Mouse (Mus musculus) brown adipose tissue, adult 24 weeks (tissue): ENCODE data around the gene Dpagt1. TPM values are rescaled to one million over a fixed set of nuclear protein-coding genes. Genes with fewer than 3 reads are reported as not detected.
A peak's percentile ranks its signal among the peaks of the same experiment; 100 is the strongest.
"Not testable (repeated sequence)": the region's sequence is repeated elsewhere in the genome, so short reads cannot be mapped to it uniquely, and the experiment has no call there.

Experiments used
- H3K27ac ChIP-seq: fragments of 200-500 bp; replicated peaks from 2 replicates; pipeline ENCODE4 v1.5.1; 2012; ENCODE audit warnings: low read depth, mild to moderate bottlenecking, low read length
- H3K4me1 ChIP-seq: fragments of 200-500 bp; 2 replicates; pipeline ENCODE4 v1.6.1; 2012; ENCODE audit warnings: low read length, mixed read lengths; ENCODE audit not compliant: control insufficient read depth, insufficient read depth, insufficient read length
- H3K4me3 ChIP-seq: fragments of 200-500 bp; 2 replicates; pipeline ENCODE4 v1.5.1; 2012; ENCODE audit warnings: low read depth, mild to moderate bottlenecking, low read length, moderate library complexity; ENCODE audit not compliant: insufficient read depth
- polyA plus RNA-seq: library from polyadenylated mRNA; stranded (reverse); fragments of >200 nt; gene quantifications from 2 replicates; pipeline ENCODE4 v1.2.4, GENCODE M21; 2012; ENCODE audit not compliant: missing spikeins, insufficient read depth, insufficient read length

The Dpagt1 gene
- polyA plus RNA-seq, 1 experiment: 17.9 TPM

GRCm38 (mm10) chr9:44373386-44373785 is 47.6 kb downstream of the Dpagt1 start:
- no peak overlapping the region for H3K27ac ChIP-seq
- no peak overlapping the region for H3K4me3 ChIP-seq
- H3K4me1 ChIP-seq: no peaks in the 10 kb centered on the region

- Histone ChIP-seq H3K4me1 (peaks cover 6% of the 10 kb centered on the region; the same call in 1 of the 2 replicates), H3K27ac (no peak overlapping the region), H3K4me3 (no peak overlapping the region)
Observed at GRCm38 (mm10) chr9:44376141-44376540, 50.3 kb downstream of the Dpagt1 start.

- H3K27ac ChIP-seq, H3K4me3 ChIP-seq, H3K4me1 ChIP-seq: not testable (repeated sequence)
Observed at GRCm38 (mm10) chr9:44377335-44377734, 51.5 kb downstream of the Dpagt1 start.

- H3K4me3 ChIP-seq: 0 out of 2 replicates have a peak overlapping the region, but pooled peaks have one; percentile 86
- H3K4me1 ChIP-seq: peaks cover 6% of the 10 kb centered on the region; the same call in 1 of the 2 replicates
- no peak overlapping the region for H3K27ac ChIP-seq
Observed at GRCm38 (mm10) chr9:44378153-44378730, 52.4 kb downstream of the Dpagt1 start.

GRCm38 (mm10) chr9:44379054-44379834 is 53.4 kb downstream of the Dpagt1 start, which contains the start of gene Hyou1:
TSS of gene Hyou1 (plus strand) at chr9:44379490.
- H3K27ac ChIP-seq: peak within 1 kb of the TSS; percentile 77
- peak within 1 kb of the TSS; percentile 86 for H3K4me3 ChIP-seq
- H3K4me1 ChIP-seq: peaks cover 6% of the 10 kb centered on the region; the same call in 1 of the 2 replicates

- Histone ChIP-seq H3K27ac (peak overlapping the region; percentile 77), H3K4me3 (peak overlapping the region; percentile 79), H3K4me1 (peaks cover 6% of the 10 kb centered on the region; the same call in 1 of the 2 replicates)
Observed at GRCm38 (mm10) chr9:44379862-44380261, 54.0 kb downstream of the Dpagt1 start.

Other genes starting within 250 kb of the Dpagt1 start
- gene Mfrp, start 224.3 kb upstream of the Dpagt1 start, polyA plus RNA-seq: not detected in 2 replicates
- 3.6 and 3.7 TPM in 2 replicates for gene C1qtnf5, start 218.8 kb upstream of the Dpagt1 start, polyA plus RNA-seq
- not detected in 2 replicates for gene Gm49380, start 212.5 kb upstream of the Dpagt1 start, polyA plus RNA-seq
- gene Rnf26, start 212.5 kb upstream of the Dpagt1 start, polyA plus RNA-seq: 8.7 and 10.4 TPM in 2 replicates
- gene Mcam, start 191.6 kb upstream of the Dpagt1 start, polyA plus RNA-seq: 27.8 and 28.1 TPM in 2 replicates
- 10.8 and 11.6 TPM in 2 replicates for gene Cbl, start 92.0 kb upstream of the Dpagt1 start, polyA plus RNA-seq
- not detected in 2 replicates for gene Ccdc153, start 85.3 kb upstream of the Dpagt1 start, polyA plus RNA-seq
- gene Pdzd3, start 74.5 kb upstream of the Dpagt1 start, polyA plus RNA-seq: not detected in 2 replicates
- gene Nlrx1, start 57.4 kb upstream of the Dpagt1 start, polyA plus RNA-seq: 8.7 and 8.8 TPM in 2 replicates
- gene Abcg4, start 37.4 kb upstream of the Dpagt1 start, polyA plus RNA-seq: 0.36 TPM in 1 of 2 replicates, not detected in the other
- 4.7 and 5.1 TPM in 2 replicates for gene Hinfp, start 20.3 kb upstream of the Dpagt1 start, polyA plus RNA-seq
- gene C2cd2l, start 5.7 kb upstream of the Dpagt1 start, polyA plus RNA-seq: 9.7 and 11.8 TPM in 2 replicates
- gene H2afx, start 8.7 kb downstream of the Dpagt1 start, polyA plus RNA-seq: 2.9 and 4.8 TPM in 2 replicates
- gene Hmbs, start 18.2 kb downstream of the Dpagt1 start, polyA plus RNA-seq: 58.0 and 61.8 TPM in 2 replicates
- 19.2 and 25.3 TPM in 2 replicates for gene Vps11, start 35.7 kb downstream of the Dpagt1 start, polyA plus RNA-seq
- 30.8 and 42.2 TPM in 2 replicates for gene Hyou1, start 53.5 kb downstream of the Dpagt1 start, polyA plus RNA-seq
- gene Slc37a4, start 70.8 kb downstream of the Dpagt1 start, polyA plus RNA-seq: 19.2 and 21.2 TPM in 2 replicates
- gene Rps25, start 81.1 kb downstream of the Dpagt1 start, polyA plus RNA-seq: 1,821 and 1,946 TPM in 2 replicates
- 112 and 145 TPM in 2 replicates for gene Trappc4, start 81.6 kb downstream of the Dpagt1 start, polyA plus RNA-seq
- 7.3 and 11.1 TPM in 2 replicates for gene Ccdc84, start 92.5 kb downstream of the Dpagt1 start, polyA plus RNA-seq
- not detected in 2 replicates for gene Foxr1, start 115.1 kb downstream of the Dpagt1 start, polyA plus RNA-seq
- not detected in 2 replicates for gene Upk2, start 129.0 kb downstream of the Dpagt1 start, polyA plus RNA-seq
- 19.2 and 24.4 TPM in 2 replicates for gene Bcl9l, start 156.8 kb downstream of the Dpagt1 start, polyA plus RNA-seq
- gene Cxcr5, start 235.9 kb downstream of the Dpagt1 start, polyA plus RNA-seq: not detected in 2 replicates